Mouse (Mus musculus) lung, embryonic 16.5 days (tissue): ENCODE measurements around the gene B3galt1. TPM values are rescaled to one million over a fixed set of nuclear protein-coding genes. Genes with fewer than 3 reads are reported as not detected.

Experiments used
- ATAC-seq: fragments of 200-750 bp; cut with Nextera tagmentation; 2 replicates; pipeline ENCODE4 v1.8.0; 2017; ENCODE audit warnings: low read depth, mild to moderate bottlenecking, moderate library complexity
- H3K27ac ChIP-seq: fragments of 300-500 bp; sonication (generic); 2 replicates; pipeline ENCODE4 v1.5.1; 2014; ENCODE audit warnings: mild to moderate bottlenecking, control low read depth, low read length
- H3K27me3 ChIP-seq: fragments of 300-500 bp; sonication (generic); 2 replicates; pipeline ENCODE4 v1.6.1; 2014; ENCODE audit warnings: low read depth, low read length, mixed read lengths; ENCODE audit not compliant: control insufficient read depth, insufficient read depth
- H3K36me3 ChIP-seq: fragments of 300-500 bp; sonication (generic); 2 replicates; pipeline ENCODE4 v1.6.1; 2014; ENCODE audit warnings: low read length; ENCODE audit not compliant: control insufficient read depth, insufficient read depth
- H3K4me1 ChIP-seq: fragments of 300-500 bp; sonication (generic); replicated peaks from 2 replicates; pipeline ENCODE4 v1.6.1; 2014; ENCODE audit warnings: low read length, mixed read lengths; ENCODE audit not compliant: control insufficient read depth, insufficient read depth
- H3K4me2 ChIP-seq: fragments of 300-500 bp; sonication (generic); 2 replicates; pipeline ENCODE4 v1.6.1; 2014; ENCODE audit warnings: low read depth, low read length, control low read depth
- H3K4me3 ChIP-seq: fragments of 300-500 bp; sonication (generic); 2 replicates; pipeline ENCODE4 v1.5.1; 2014; ENCODE audit warnings: mild to moderate bottlenecking, low read length, control low read depth
- H3K9ac ChIP-seq: fragments of 300-500 bp; sonication (generic); 2 replicates; pipeline ENCODE4 v1.6.1; 2014; ENCODE audit warnings: low read length, control low read depth
- H3K9me3 ChIP-seq: fragments of 300-500 bp; sonication (generic); 2 replicates; pipeline ENCODE4 v1.6.1; 2016; ENCODE audit warnings: low read length; ENCODE audit not compliant: control insufficient read depth
- WGBS: fragments of 180-500 bp; shearing (Covaris S2); extraction: QIAGEN DNeasy Blood & Tissue Kit; methylation state at CpG from one replicate; pipeline ENCODE4 v1.1.7; 2014; 5-methylcytosine and 5-hydroxymethylcytosine counted together
- polyA plus RNA-seq: library from polyadenylated mRNA; unstranded; fragments of >200 nt; fragmentation: Nextera tagmentation; extraction: Ambion mirVana; gene quantifications from 2 replicates; pipeline ENCODE4 v1.2.1, GENCODE M21; 2015

Gene B3galt1
- polyA plus RNA-seq, 1 experiment from 2014 or later: 2.0 TPM

DNA sequence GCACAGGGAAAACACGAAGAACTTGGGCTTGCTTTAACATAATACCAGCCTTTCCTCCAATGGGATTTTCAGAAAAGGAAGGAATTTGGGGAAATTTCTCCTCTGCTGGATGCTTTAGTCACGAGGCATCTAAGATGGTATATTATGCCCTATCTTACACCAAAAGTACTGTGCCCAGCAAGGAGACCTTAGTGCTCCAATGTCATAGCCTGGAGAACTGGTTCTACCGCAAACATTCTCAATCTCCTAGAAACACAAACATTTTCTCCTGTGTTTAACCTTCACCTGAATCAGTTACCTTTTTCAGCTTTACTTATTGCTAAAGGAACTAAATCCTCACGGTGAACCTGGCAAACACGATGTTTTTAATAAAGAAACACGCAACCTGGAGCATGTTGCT, 486.8 kb downstream of the B3galt1 start:
- 43% methylated on average over 6 of the region's 6 CpGs for WGBS
- Histone ChIP-seq H3K9me3 (no peaks in the 10 kb centered on the region), H3K4me2 (no peak overlapping the region), H3K4me1 (0 out of 2 replicates have a peak, but pooled peaks cover 2% of the 10 kb centered on the region), H3K4me3 (no peak overlapping the region), H3K27me3 (no peaks in the 10 kb centered on the region), H3K9ac (no peak overlapping the region), H3K36me3 (no peaks in the 10 kb centered on the region), H3K27ac (peak overlapping the region; percentile 33; the same call in 1 of the 2 replicates)
- ATAC-seq: peak; percentile 49; the same call in 1 of the 2 replicates

DNA sequence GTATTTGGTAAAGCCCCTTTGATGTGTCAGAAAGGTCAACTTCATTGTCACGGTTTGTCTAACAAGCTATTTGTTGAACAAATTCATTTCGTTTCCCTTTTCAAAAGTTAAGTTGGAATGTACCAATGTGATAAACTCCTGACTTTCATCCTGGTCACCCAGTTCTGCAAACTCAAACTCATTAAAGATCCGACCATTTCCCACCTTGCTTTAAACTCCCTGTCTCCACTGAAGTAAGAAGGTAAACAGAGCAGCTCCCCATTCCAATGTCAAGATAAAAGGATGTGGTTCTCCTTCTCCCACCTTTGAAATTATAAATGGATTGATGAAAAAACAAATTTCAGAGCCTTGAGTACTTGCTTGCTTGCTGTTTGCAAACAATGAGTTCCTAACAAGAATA, 487.6 kb downstream of the B3galt1 start:
- no peaks in the 10 kb centered on the region for H3K27me3 ChIP-seq
- WGBS: 31% methylated on average over 3 of the region's 3 CpGs
- no peaks in the 10 kb centered on the region for H3K36me3 ChIP-seq
- H3K27ac ChIP-seq: peak overlapping the region; percentile 43
- 0 out of 2 replicates have a peak, but pooled peaks cover 2% of the 10 kb centered on the region for H3K4me1 ChIP-seq
- no peaks in the 10 kb centered on the region for H3K9me3 ChIP-seq
- H3K4me3 ChIP-seq: no peak overlapping the region
- H3K4me2 ChIP-seq: no peak overlapping the region
- no peak overlapping the region for H3K9ac ChIP-seq
- no peak for ATAC-seq

DNA sequence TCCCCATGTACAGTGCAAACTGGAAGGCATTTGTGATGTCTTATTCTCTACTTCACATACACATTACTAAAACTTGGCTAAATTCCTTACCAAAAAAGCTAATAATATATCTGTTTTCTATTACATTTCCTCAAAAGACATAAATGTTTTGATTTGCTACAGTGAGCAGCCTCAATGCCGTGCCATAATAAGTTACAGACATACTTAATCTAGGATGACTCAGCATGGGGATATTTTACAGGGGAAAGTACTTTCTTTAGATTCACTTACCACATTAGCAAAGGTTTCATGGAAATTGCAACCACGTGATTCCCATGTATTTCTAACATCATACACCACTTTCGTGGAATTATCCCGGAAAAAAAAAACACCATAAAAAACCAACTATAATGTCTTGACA, 495.7 kb downstream of the B3galt1 start:
- Histone ChIP-seq H3K36me3 (no peaks in the 10 kb centered on the region), H3K27ac (no peak overlapping the region), H3K4me1 (no peaks in the 10 kb centered on the region), H3K9me3 (no peaks in the 10 kb centered on the region), H3K27me3 (no peaks in the 10 kb centered on the region), H3K4me3 (no peak overlapping the region), H3K4me2 (no peak overlapping the region), H3K9ac (no peak overlapping the region)
- WGBS: 83% methylated on average over 4 of the region's 4 CpGs
- ATAC-seq: no peak

DNA sequence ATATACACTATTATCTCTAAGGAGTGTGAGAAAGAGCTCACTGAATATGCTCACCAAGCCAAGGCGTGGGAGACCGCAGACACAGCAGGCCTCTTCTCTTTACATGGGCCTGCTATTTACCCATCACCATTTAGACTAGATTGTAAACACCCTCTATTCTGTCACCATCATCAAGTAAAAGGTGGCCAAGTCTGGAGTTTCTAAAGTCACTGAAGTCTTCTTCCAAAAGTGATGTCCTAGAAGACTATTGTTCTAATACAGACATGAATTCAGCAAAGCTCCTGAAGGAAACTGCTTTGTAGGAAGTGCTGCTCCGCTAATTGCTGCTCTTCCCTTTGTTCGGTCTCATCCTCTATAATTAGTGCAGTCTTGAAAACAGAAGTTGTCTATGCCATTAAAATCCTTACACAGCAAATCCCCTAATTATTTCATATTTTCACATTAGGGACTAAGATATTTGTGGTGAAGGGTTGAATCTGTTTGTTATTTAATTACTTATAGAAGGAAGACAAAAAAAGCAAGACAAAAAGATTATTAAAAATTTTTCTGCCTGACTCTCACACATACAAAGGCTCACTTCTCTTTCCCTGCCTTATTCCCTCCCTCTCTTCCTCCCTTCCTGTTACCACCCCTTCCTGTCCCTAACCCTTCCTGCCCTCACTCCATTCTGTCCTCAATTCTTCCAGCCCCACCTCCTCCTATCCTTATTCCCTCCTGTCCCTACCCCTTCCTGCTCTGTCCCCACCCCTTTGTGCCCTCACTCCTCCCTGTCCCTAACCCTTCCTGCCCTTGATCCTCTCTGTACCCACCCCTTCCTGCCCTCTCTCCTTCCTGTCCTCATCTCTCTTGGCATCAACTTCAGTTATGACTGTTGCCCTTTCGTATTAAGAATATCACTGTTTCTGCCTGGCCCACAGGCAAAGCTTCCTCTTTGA, 514.0 kb downstream of the B3galt1 start:
- no peaks in the 10 kb centered on the region for H3K27me3 ChIP-seq
- ATAC-seq: 0 out of 2 replicates have a peak, but pooled peaks have one; percentile 20
- 81% methylated on average over 5 of the region's 5 CpGs for WGBS
- H3K36me3 ChIP-seq: no peaks in the 10 kb centered on the region
- H3K4me3 ChIP-seq: no peak overlapping the region
- H3K9ac ChIP-seq: no peak overlapping the region
- no peak overlapping the region for H3K27ac ChIP-seq
- H3K9me3 ChIP-seq: no peaks in the 10 kb centered on the region
- no peaks in the 10 kb centered on the region for H3K4me1 ChIP-seq
- H3K4me2 ChIP-seq: no peak overlapping the region

DNA sequence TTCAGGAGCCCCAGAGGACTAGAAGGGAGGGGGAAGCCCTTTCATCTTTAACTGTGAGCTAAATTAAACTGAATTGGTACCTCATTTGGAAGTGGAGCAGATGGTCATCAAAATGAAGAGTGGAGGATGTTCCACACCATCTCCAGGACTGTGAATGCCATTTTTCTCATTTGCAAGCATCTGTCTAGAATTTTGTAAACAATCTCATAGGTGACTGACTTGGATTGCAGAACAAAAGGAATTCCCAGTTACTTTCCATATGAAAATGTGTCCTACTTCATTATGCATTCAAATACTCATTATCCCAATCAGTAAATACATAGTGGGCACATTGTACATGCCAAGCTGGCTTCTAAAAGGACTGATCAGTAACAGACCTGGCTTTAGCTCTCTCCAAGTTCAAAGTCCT, 515.2 kb downstream of the B3galt1 start:
- ATAC-seq: no peak
- Histone ChIP-seq H3K27me3 (no peaks in the 10 kb centered on the region), H3K4me1 (no peaks in the 10 kb centered on the region), H3K9ac (no peak overlapping the region), H3K36me3 (no peaks in the 10 kb centered on the region), H3K9me3 (no peaks in the 10 kb centered on the region), H3K4me2 (no peak overlapping the region), H3K27ac (no peak overlapping the region), H3K4me3 (no peak overlapping the region)

DNA sequence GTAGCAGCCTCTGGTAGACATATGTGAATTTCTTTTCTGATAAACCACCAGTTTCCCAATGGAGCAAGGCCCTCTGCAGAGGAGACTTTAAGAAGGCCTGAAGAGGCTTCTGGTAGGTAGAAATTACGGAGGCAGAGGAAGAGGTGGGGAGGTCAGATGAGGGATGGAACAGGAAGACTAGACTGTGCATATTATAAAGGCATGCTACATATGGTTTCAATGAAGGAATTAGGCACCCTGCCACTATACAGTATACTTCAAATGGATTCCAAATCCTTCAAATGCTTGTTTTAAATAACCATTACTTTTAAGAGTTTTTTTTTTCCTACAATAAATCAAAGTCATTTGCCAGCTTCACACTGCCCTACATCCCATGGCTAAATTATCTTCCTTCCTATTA, 518.8 kb downstream of the B3galt1 start:
- ATAC-seq: no peak
- no peak overlapping the region for H3K27ac ChIP-seq
- WGBS: 62% methylated on average over 1 of the region's 1 CpGs
- no peaks in the 10 kb centered on the region for H3K36me3 ChIP-seq
- no peaks in the 10 kb centered on the region for H3K27me3 ChIP-seq
- no peaks in the 10 kb centered on the region for H3K9me3 ChIP-seq
- H3K4me3 ChIP-seq: no peak overlapping the region
- H3K4me2 ChIP-seq: no peak overlapping the region
- no peaks in the 10 kb centered on the region for H3K4me1 ChIP-seq
- no peak overlapping the region for H3K9ac ChIP-seq

DNA sequence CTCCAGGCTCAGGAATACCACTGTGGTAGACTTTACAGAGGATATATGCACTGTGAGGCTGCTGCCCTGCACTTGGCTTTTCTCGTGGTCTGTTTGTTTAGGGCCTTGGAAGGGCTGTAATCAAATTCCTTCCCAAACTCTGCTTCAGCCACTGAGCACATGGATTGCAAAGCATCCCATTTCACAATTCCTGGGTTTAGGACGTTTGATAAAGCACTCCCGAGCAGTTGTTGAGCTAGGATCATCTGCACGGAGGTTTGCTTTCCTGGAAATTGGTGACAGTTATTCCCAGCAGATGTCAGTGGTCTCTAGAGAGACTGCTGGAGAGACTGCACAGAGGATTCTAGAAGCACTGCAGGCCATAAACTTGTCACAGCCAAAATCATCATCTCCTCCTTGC, 520.4 kb downstream of the B3galt1 start:
- Histone ChIP-seq H3K4me1 (no peaks in the 10 kb centered on the region), H3K36me3 (no peaks in the 10 kb centered on the region), H3K9ac (no peak overlapping the region), H3K27me3 (no peaks in the 10 kb centered on the region), H3K4me3 (no peak overlapping the region), H3K9me3 (no peaks in the 10 kb centered on the region), H3K4me2 (no peak overlapping the region), H3K27ac (no peak overlapping the region)
- WGBS: 38% methylated on average over 4 of the region's 4 CpGs
- ATAC-seq: no peak

DNA sequence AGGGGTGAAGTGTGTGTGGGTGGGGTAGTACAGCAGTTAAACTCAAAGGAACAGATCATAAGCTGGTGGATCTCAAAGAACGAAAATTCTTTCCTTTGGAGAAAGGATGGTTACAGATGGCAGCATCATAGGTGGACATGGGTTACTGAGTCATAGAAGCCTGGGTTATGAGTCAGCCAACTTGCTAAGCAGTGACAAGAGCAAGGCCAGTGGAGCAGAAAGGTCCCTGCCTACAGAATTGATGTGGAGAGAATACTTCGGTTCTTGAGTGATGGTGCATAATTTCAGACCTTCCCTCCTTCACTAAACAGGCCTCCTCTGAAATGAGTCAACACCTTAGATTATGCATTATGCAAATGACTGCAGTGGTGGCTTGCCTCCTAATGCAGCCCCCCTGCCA, 525.9 kb downstream of the B3galt1 start:
- H3K4me1 ChIP-seq: no peaks in the 10 kb centered on the region
- no peak overlapping the region for H3K4me3 ChIP-seq
- WGBS: 86% methylated on average over 2 of the region's 2 CpGs
- H3K27ac ChIP-seq: no peak overlapping the region
- H3K9me3 ChIP-seq: no peaks in the 10 kb centered on the region
- no peak overlapping the region for H3K4me2 ChIP-seq
- no peaks in the 10 kb centered on the region for H3K36me3 ChIP-seq
- H3K27me3 ChIP-seq: no peaks in the 10 kb centered on the region
- no peak overlapping the region for H3K9ac ChIP-seq
- ATAC-seq: no peak

DNA sequence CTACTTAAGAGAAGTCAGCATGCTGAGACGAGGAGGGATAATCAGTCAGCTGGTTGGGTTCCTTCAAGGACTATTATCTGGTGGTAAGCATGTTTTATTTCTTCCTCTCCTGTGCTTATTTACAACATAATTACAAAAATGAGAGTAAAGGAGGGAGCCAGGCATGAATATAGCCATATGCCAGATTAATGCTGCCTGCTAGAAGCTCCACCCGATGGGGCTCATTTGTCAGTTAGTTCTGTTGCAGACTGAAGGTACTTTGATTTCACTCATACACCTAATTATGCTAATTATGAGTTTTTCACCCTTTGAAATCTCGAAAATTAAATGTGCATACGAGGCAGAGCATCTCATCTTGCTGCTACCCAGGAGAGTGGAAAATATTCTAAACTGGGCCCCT, 539.0 kb downstream of the B3galt1 start:
- no peaks in the 10 kb centered on the region for H3K9me3 ChIP-seq
- no peak overlapping the region for H3K4me2 ChIP-seq
- WGBS: 56% methylated on average over 4 of the region's 4 CpGs
- no peak overlapping the region for H3K9ac ChIP-seq
- no peaks in the 10 kb centered on the region for H3K36me3 ChIP-seq
- no peak overlapping the region for H3K4me3 ChIP-seq
- no peaks in the 10 kb centered on the region for H3K4me1 ChIP-seq
- H3K27ac ChIP-seq: no peak overlapping the region
- no peaks in the 10 kb centered on the region for H3K27me3 ChIP-seq
- ATAC-seq: no peak
